Mouse (Mus musculus) liver, postnatal 0 days (tissue): ENCODE results near the gene Unk.

Source experiments
- CTCF ChIP-seq: sonication (generic); IDR thresholded peaks from 2 replicates; pipeline ENCODE4 v1.5.1; 2016; ENCODE audit warnings: antibody characterized with exemption, low read depth
- EP300 ChIP-seq: IDR thresholded peaks from 2 replicates; pipeline ENCODE4 v1.6.1; 2016; ENCODE audit warnings: antibody characterized with exemption, low read depth, mild to moderate bottlenecking

GRCm38 (mm10) chr11:116060596-116060995 lies 30.5 kb downstream of the Unk start:
- TF ChIP-seq CTCF (no peak), EP300 (no peak)
